Mouse (Mus musculus) layer of hippocampus, adult 8-10 months (tissue): ENCODE results near the gene Nxt1. TPM values are rescaled to one million over a fixed set of nuclear protein-coding genes. Genes with fewer than 3 reads are reported as not detected.

Experiments
- DNase-seq, 2 experiments: peaks; one replicate each; pipeline ENCODE4 v3.0.0; 2022; ENCODE audit warnings: low spot score in 2 of 2
- total RNA-seq, 4 experiments: library from RNA; stranded (reverse); gene quantifications; 2 replicates each; pipeline ENCODE4 v1.2.4; 2022

Gene Nxt1
- 10 to 100 TPM; 13.0 to 16.3 (median 14.9) TPM for total RNA-seq

DNA sequence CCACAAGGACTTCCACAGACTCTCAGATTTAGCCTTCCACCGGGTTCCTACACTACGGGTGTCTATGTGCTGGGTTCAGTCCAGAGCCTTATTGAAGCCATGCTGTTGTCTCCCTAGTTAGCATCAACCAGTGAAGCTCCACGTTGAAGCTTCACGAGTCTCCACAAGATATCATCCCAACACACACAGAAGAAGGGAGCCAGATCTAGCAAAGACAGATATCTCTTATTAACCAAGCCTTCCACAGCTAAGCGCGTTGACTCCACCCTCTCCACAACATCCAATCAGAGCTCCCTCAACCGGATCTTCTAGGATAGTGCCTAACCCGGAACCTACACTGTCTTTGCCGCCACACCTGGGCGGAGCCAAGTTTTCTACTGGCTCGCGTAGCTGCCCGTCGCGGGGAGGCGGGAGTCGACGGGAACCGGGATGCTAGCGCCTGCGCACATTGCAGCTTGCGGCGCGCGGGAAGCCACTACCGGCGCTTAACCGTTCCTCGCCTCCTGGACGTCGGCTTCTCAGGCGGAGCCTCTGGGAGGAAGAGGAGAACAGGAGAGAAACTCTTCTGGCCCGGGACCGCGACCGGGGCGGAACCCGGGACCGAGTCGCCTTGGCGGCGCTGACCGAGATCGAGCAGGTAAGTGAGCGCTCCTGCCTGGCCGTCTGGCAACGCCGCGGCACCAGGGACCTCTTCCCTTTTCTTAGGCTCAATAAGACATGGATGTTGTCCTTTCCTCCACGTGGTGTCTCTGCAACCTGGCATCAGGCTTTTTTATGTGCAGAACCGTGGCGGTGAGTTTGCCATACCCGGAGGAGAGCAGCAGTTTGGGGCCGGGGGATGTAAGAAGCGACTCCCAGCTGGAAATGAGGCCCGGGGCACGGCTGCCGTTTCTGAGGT lies at the start of gene Nxt1:
Nxt1 (plus strand) TSS at position 403 of the 898 bp plus-strand sequence.
- peak; percentile 98 to 99 for DNase-seq

DNA sequence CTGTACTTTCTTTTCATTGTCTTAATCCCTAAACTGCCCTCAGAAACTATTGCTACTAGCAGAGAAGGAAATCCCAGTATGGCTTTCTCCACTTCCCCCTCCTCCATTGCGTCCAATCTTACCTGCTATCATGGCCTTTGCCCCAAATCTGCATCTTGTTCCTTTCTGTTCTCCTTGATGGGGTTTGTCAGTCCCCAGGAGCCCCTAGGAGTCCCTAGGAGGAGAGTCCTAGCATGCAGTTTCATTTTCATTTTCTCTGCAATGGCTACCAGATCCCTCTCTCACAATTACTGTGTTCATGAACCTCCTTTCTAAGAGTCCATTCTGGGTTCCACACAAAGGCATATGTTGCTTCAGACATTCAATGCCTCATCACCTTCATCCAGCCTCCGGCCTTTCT lies 49.3 kb upstream of the Nxt1 start:
- DNase-seq: no peak

DNA sequence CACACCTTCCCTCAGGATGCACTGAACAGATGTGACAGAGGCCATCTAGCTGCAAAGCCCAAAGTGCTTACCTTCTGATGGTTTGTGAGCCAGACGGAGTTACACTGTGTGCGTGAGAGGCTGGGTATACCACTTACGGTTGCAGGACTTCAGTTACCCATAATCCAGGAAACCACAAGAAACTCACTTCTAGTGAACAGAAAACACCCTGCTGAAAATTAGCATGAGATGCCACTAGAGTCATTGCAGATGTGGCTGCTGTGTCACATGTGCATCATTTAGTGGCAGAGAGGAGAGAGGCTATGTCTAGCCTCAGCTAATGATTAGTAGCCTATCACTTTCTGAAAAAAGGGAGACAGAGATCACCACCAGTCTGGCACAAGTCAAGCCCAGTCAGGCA lies 47.9 kb upstream of the Nxt1 start:
- DNase-seq: no peak

DNA sequence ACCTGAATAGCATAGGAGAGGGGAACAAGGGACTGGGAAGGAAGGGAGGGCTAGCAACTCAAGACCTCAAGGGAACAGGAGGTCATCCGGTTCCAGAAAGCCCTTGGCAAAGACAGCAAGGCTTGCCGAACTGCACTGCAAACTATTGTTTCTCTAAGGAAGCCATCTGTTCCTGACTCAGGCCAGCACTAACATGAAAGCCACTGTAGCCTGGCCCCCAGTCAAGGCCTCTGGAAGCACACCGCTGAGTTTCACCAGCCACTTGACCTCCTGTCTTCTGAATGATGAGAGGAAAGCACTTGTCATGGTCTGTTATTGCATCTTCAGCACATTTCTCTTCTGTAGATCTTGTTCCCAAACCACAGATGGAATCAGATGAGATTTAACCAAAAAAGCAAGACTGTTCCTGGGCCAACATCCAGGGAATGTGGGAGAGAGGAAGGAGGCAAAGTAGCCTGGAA lies 45.4 kb upstream of the Nxt1 start:
- DNase-seq: peak in 1 of 2 experiments; percentile 19

DNA sequence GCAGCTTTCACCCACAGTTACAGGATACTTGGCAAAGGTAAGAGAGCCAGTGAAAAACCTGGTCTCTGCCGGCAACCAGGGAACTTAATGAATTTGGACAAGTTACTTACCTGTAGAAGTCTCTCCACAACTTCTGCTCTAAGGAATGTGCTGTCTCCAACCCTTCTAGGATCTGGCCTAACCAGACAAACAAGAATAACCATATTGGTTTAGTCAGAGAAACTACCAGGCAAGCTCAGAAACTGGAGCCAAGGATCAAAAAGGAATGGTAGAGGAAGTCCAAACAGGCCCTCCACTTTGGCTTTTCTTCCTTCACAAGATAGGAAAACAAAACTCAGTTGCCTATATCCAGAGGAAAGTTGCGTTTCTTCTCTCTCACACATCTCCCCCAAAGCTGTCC lies 41.4 kb upstream of the Nxt1 start:
- DNase-seq: no peak

DNA sequence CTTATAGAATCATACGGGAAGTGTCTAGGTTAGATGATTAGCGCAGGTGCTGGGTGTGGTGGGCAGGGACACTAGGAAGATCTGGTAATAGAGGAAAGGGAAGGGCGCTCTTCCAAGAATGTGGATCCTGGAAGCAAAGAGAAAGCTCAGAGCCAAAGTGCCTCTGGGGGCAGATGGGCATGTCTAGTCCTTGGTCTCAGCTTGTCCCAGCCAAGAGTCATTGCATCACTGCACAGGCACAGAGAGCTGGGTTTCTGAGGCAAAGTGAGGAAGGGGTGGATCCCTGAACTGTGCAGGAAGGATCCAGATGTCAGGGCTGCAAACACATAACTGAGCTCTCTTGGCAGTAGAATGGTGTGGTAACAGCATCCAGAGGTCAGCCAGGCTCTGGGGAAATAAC lies 40.8 kb upstream of the Nxt1 start:
- DNase-seq: no peak

DNA sequence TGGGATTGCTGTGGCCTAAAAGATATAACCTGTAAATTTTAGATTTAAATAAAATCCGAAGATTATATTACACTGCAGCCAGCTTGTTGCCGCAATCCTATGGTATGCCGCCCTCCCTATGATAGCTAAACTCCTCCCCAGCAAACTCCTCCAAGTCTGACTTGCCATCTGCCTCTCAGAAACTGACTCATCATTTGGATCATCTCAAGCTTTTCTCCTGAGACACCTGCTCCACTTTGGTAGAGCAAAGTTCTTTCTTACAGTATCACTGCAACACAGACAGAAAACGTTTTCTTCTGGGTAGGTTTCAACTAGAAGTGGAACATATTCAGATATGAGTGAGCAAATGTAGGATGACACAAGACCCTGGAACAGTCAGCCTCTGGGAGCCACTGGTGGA lies 37.9 kb upstream of the Nxt1 start:
- peak; percentile 26 to 34 for DNase-seq

DNA sequence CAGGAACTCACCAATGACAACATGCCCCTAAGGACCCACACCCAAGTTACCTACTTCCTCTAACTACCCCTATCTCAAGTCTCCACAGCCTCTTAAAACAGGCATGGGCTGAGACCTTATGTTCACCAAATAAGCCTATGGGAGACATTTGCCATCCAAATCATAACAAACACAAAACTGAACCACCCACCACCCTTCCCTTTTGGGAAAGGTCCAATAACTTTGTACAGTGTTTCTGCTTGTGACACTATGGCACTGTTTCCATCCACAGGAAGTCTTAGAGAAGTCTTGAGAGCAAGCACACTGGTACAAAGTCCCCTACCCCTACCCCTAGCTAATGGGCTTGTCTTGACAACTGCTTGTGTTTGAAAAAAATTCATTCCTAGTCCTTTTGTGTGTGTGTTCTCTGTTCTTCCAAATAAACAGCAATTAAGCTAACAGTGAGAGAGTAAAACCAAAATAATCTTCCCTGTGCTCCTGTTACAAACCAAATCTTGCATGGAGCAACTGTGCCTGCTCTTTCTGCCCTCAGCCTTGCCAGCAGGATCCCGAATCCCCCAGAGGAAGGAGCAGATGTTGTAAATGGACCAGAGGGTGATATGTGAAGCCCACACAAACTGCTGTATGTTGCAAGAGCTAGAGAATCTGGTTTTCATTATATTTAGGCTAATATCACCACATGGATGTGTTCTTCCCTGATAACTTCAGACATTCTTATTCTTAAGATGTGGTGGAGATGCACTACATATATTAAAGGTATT lies 29.6 kb upstream of the Nxt1 start:
- DNase-seq: no peak

DNA sequence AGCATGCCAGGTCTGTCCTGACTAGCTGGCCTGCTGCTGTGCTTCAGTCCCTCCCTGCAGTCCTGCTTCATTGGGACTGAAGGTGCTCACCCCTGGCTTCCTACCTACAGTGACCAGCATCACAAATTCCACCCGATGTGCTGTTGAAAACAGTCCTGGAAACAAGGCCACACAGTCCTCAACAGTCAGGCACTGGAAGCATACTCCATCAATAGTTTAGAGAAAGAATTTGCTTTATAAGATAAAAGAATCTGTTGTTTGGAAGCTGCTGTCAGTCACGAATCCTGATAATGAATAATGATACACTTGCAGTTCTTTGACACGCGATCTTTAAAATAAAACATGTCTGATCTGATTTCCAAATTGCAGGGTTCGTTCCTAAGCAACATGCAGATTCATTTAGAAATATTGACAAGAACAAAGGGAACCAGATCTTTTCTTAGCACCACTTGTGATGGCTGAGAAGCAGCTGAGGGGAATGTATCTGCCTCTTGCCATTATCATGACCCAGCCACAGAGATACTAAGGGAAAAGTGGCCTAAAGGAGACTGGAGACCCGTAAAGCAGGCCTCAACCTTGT lies 27.9 kb upstream of the Nxt1 start:
- no peak for DNase-seq

DNA sequence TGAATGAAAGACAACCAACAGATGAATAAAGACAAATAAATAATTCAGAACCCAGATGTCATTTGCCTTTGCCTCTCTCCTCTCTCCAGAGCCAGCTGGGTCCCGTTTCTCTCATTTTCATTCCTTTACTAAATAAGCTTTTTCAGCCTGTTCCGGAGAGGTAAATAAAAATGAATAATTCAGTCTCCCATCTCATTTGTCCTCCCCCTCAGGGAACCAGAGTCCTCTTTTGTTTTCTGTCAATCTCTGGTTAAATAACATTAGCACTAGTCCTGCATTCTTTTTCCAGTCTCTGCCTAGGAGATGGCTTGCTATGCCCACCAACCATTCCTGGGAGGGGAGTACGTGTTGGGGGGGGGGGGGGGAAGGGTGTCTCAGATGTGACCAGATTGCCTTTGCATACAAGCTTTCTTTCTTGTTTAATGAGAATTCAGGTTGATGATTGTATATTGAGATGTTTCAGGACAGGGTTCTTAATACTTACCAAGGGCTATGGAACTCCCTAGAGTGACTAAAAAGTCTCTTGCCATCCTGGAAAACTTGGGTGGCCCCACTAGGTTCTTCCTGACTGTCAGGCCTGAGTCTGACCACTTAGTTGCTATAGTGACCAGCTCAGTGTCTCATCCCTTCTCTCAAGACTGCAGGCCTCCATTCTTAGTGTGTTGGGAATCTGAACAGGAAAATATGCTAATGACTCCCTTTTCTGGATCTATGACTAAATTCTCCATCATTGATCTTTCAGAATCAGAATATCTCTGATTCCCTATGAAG lies 21.6 kb upstream of the Nxt1 start:
- DNase-seq: no peak

DNA sequence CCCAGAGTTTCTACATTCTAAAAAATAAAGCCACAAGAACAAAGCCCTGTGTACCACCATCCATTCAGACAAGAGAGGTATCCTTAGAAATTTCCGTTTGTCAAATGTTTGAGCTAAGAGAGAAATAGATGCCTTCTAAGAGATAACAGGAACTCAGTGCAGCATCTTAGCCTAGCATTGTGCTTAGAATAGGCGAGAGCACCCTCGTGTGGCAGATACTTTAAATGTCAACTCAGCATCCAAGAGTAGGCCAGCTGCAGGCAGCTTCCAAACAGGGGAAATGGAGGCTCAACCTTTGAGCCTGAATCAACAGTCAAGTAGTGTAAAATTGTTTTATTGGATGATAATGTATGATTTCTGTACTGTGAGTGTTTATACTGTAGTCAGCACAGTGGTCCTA lies 17.4 kb upstream of the Nxt1 start:
- DNase-seq: peak; percentile 54 to 81

DNA sequence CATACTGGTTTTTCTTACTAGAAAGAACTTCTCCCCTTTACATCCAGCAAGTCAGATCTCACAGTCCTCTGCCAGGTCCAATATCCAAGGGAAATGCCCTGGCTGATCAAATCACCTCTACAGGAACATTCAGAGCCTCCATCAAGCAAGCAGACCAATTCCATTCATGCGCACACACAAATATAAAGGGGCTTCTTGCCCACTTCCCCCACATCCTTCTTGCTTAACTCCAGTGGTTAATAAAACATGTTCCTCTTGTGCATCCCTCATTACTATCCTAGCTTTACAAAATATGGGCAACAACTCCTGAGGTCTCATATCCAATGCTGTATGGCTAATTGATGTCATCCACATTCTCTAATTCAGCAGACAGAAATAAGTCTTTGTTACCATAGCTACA lies 8.9 kb upstream of the Nxt1 start:
- no peak for DNase-seq

DNA sequence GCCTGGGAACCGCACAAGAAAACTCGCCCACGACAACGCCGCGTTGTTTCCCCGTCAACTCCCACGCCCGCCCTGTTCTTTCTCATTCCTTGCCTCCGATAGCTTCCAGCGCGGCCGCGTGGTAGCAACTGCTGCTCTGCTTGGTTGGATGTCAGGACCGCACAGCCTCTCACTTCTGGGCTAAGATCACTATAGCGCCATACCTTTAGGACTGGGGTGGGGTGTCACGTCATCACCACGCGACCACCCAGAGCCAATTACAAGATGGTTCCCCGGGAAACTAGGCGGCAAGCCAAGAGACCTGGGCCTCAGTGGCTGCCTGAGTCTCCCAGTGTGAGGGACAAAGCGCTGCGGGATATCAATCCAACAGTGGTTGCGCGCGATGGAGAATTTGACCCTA lies 5.4 kb downstream of the Nxt1 start:
- DNase-seq: peak; percentile 77 to 82

DNA sequence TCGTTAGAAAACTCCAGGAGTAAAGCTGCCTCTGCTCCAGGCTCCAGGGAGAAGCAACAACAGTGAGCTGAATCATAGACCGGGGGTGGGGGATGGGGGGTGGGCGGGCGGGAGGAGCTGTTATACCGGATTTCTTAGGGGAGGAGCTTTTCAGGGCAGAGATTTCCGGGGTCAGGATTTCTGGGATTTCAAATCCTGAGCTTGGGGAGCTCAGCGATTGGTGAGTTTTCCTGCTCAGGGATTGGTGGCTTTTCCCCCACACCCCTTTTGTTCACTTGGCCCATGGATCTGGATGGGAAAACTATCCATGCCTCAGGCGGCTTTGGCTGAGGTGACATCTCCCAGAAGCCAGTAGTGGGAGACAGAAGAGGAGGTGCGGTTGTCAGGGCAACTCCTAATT lies 6.9 kb downstream of the Nxt1 start:
- DNase-seq: peak; percentile 44 to 67

DNA sequence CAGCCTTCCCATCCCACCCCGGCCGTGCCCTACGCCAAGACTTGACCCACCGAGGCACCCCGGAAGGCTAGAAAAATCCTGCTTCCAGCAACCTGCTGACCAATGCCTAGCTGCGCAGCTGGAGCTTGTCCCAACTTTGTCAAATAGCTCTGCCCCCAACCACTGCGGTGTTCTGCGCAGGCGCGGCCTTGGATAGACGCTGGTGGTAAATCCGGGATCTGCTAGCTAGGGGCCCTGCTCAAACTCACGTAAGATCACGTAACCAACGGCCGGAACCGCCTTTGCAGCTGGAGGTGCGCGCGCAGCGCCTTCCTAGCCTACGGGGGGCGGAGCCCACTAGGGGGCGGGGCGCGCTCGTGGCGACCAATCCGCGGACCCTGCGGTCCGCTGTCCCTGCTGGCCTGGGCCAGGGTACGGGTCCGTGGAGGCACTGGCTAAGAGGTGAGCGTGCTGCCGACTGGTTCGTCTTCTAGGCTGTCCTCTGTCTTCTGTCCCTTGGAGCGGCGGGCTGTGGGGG lies 8.4 kb downstream of the Nxt1 start, which contains the start of gene Gzf1:
Gzf1 (plus strand) TSS at position 249 of the 517 bp plus-strand sequence.
- peak; percentile 98 to 99 for DNase-seq

DNA sequence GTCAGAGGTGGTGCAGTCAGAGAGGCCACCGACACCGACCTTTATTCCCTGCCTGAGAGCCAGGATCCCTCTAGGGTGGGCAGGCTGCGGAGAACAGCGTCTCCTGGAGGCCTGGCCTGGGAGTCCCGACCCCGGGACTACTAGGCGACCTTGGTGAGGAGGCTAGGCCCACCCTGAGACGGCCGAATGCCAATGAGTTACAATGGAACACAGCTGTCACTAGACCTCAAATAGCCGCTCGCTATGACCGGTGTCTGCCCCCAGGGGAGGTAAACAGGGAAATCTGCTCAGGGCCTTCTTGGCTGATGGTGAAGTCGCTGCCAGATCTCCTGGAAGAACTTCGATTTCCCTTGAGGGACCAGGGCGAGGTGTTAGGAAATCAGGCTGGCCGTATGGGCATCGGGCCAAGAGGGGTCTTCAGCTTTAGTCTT lies 9.1 kb downstream of the Nxt1 start:
- peak; percentile 19 to 52 for DNase-seq

DNA sequence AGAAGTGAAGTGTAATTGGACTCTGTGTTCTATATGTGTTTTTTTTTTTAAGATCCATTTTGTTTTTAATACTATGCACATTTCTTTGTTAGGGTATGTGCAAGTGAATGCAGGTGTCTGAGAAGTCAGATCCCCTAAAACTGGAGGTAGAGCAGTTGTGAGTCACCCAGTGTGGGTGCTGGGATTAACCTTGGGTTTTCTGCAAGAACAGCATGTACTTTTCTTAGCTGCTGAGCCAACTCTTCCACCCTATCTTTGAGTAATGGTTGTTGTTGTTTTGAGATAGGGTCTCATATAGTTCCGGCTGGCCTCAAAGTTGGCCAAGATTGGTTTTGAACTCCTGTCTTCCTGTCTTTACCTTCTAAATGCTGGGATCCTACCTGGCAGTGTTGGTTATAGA lies 10.6 kb downstream of the Nxt1 start:
- DNase-seq: no peak

DNA sequence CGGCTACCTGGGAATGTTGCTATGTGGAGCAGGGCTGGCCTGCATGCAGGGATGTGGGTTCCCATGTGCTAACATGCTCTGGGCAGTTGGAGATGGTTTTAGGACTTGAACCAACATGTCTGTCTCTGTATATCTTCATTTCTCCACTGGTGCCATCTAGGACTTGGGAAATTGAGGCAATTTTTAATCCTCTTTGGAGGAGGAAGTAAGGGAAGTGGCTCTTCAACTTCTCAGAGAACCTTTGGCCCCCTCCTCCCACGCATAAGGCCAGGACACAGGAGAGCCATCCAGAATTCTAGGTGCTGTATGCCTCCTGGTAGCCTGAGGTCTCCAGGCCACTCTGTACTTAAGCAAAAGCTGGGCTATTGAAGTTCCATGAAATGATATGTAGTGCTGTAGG lies 12.6 kb downstream of the Nxt1 start:
- DNase-seq: no peak

DNA sequence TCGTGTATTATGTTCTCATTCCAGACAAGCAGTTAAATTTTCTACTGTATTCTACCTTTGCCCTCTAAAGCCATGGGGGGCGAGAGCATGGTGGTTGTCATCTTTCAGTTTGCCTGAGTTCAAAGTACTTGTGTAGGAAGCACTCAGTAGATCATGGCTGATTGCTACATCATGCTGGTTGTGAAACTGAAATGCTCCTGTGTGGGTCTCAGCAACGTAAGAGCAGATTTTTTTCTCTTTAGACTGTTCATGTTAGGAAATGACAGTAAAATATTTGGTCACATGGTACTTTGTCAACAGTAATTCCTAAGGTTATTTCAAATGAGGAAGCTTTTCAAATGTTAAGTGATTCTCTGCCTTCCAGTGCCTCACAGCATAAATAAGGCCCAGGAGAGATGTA lies 13.3 kb downstream of the Nxt1 start:
- DNase-seq: no peak

DNA sequence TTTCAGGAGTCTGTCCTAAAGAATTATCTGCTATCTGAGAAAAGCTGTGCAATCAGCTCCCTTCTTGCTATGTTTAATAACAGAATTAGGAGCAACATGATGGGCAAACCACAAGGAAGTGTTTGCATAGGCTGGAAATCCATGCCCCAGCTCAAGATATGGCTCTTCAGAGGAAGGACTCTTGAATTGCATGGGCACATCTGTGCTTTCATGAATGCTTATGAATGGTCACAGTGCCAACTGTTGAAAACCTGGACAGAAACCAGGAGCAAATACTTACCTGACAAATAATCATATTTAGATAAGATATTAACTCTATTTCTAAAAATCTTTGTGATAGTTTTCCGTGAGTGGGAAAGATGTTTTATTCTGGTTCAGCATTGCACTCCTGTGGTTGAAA lies 14.5 kb downstream of the Nxt1 start:
- no peak for DNase-seq

DNA sequence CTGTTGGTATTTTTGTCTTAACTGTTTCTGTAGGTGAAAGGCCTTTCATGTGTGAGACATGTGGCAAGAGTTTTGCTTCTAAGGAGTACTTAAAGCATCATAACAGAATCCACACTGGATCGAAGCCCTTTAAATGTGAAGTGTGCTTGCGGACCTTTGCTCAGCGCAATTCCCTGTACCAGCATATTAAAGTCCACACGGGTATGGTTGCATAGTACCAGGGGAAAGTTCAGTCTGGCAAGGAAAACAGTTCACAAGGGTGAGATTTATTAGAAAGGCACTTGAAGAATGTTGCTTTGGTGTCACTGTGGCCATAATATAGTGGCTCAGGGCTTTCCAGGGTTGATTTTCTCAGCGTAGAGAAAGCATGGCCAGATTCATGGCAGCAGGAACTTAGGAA lies 15.6 kb downstream of the Nxt1 start:
- no peak for DNase-seq
